Mouse (Mus musculus) midbrain, embryonic 16.5 days (tissue): ENCODE measurements around the gene Bmp7. TPM values are rescaled to one million over a fixed set of nuclear protein-coding genes. Genes with fewer than 3 reads are reported as not detected.
A peak's percentile ranks its signal among the peaks of the same experiment; 100 is the strongest.

Experiments
- ATAC-seq: fragments of 200-750 bp; cut with Nextera tagmentation; 2 replicates; pipeline ENCODE4 v1.8.0; 2017; ENCODE audit warnings: moderate TSS enrichment
- H3K27ac ChIP-seq: fragments of 300-500 bp; sonication (generic); 2 replicates; pipeline ENCODE4 v1.5.1; 2014; ENCODE audit warnings: mild to moderate bottlenecking, low read length, mixed read lengths
- H3K27me3 ChIP-seq: fragments of 300-500 bp; sonication (generic); 2 replicates; pipeline ENCODE4 v1.6.1; 2014; ENCODE audit warnings: low read depth, low read length, mixed read lengths; ENCODE audit not compliant: control insufficient read depth, insufficient read depth
- H3K36me3 ChIP-seq: fragments of 300-500 bp; sonication (generic); 2 replicates; pipeline ENCODE4 v1.6.1; 2014; ENCODE audit warnings: mild to moderate bottlenecking, low read length, moderate library complexity, mixed read lengths; ENCODE audit not compliant: control insufficient read depth, insufficient read depth
- H3K4me1 ChIP-seq: fragments of 300-500 bp; sonication (generic); 2 replicates; pipeline ENCODE4 v1.6.1; 2014; ENCODE audit warnings: mild to moderate bottlenecking, low read length, mixed read lengths; ENCODE audit not compliant: control insufficient read depth, insufficient read depth
- H3K4me2 ChIP-seq: fragments of 300-500 bp; sonication (generic); 2 replicates; pipeline ENCODE4 v1.6.1; 2014; ENCODE audit warnings: mild to moderate bottlenecking, low read length, mixed read lengths
- H3K4me3 ChIP-seq: fragments of 300-500 bp; sonication (generic); 2 replicates; pipeline ENCODE4 v1.5.1; 2014; ENCODE audit warnings: low read depth, mild to moderate bottlenecking, low read length, moderate library complexity, mixed read lengths
- H3K9ac ChIP-seq: fragments of 300-500 bp; sonication (generic); 2 replicates; pipeline ENCODE4 v1.6.1; 2014; ENCODE audit warnings: low read depth, low read length, mixed read lengths
- H3K9me3 ChIP-seq: fragments of 300-500 bp; sonication (generic); replicated peaks from 2 replicates; pipeline ENCODE4 v1.6.1; 2014; ENCODE audit warnings: mild to moderate bottlenecking, low read length, mixed read lengths; ENCODE audit not compliant: control insufficient read depth, poor library complexity, severe bottlenecking
- WGBS: fragments of 180-500 bp; shearing (Covaris S2); extraction: QIAGEN DNeasy Blood & Tissue Kit; methylation state at CpG from one replicate; pipeline ENCODE4 v1.1.7; 2014; 5-methylcytosine and 5-hydroxymethylcytosine counted together
- polyA plus RNA-seq: library from polyadenylated mRNA; unstranded; fragments of >200 nt; fragmentation: Nextera tagmentation; extraction: Ambion mirVana; gene quantifications from 2 replicates; pipeline ENCODE4 v1.2.1, GENCODE M21; 2015

The Bmp7 gene
- polyA plus RNA-seq, 1 experiment from 2014 or later, result 10.3 TPM

DNA sequence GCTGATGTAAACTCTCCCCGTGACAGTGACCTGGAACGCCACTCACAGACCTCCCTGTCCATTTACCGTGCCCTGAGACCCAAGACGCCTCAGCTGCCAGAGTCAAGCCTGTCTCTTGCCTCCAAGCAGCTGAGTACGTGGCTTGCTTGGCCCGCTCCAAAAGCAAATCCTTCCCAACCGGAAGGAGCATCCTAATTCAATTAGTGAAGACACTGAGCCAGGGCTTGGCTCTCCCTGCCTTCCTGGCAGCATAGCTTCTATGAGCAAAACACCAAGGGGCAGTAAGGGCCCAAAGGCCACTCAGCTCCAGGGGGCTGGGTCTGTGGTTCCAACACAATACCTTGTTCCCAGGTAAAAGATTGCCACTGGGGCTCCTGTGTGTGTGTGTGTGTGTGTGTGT is 34.6 kb upstream of the Bmp7 start:
- H3K4me3 ChIP-seq, result no peak overlapping the region
- H3K9me3 ChIP-seq, result no peaks in the 10 kb centered on the region
- H3K27me3 ChIP-seq, result no peaks in the 10 kb centered on the region
- ATAC-seq, result no peak
- H3K4me1 ChIP-seq, result peaks cover 13% of the 10 kb centered on the region; the same call in 1 of the 2 replicates
- no peak overlapping the region for H3K4me2 ChIP-seq
- no peaks in the 10 kb centered on the region for H3K36me3 ChIP-seq
- 31% methylated on average over 7 of the region's 7 CpGs for WGBS
- H3K9ac ChIP-seq, result no peak overlapping the region
- no peak overlapping the region for H3K27ac ChIP-seq

DNA sequence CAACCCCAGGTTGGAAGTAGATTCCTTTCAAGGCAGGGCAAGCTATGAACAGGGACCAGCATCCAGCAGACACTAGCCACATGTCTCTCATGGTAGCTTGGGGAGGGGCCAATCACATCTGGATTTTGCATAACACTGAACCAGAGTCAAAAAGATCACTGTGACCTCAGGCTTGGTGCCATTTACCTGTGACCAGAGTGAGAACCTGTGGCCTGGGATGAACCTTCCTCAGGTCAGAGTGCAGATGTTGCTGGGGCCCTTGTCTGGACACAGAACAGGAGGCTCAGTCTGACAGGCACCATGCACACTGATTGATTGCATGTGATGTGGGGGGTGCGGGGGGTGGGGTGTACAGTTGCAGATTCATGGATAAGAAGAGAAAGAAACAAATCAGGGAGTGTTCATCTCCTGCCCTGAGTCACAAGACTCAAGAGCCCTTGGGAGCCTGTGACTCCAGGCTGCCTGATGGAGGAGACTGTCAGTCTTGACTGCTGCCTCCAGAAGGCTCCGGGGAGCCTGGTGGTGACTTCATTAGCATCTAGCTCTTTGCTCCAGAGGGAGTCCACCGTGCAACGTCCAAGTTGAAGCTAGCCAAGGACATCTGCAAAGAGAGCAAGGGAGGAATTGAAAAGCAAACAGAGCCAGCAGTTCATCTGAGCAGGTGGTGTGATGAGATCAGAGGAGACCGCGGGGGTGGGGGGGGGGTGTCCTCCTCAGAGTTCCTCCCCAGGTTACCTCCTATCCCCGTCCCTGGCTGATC is 33.9 kb upstream of the Bmp7 start:
- 23% methylated on average over 7 of the region's 7 CpGs for WGBS
- Histone ChIP-seq H3K4me3 (no peak overlapping the region), H3K27ac (no peak overlapping the region), H3K9ac (no peak overlapping the region), H3K4me1 (peaks cover 13% of the 10 kb centered on the region; the same call in 1 of the 2 replicates), H3K9me3 (no peaks in the 10 kb centered on the region), H3K27me3 (no peaks in the 10 kb centered on the region), H3K4me2 (no peak overlapping the region), H3K36me3 (no peaks in the 10 kb centered on the region)
- no peak for ATAC-seq

DNA sequence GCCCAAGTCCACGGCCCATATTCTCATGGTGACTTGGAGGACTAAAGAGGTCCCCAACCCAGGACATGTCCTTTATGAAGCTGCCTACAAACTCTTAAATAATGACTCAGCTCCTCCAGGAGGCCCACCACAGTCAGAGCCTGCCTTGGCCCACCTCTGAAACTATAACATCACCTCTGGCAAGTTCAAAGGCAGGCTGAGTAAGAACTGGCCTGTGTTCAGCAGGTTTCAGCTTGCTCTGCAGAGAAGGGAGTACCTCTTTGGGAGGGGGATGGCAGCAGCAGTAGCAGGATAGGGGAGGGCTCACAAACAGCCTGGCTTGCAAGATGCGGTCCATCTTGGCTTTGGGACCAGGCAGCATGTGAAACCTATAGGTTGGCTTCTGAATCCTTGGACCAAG is 31.7 kb upstream of the Bmp7 start:
- Histone ChIP-seq H3K9ac (no peak overlapping the region), H3K27ac (no peak overlapping the region), H3K4me1 (peaks cover 3% of the 10 kb centered on the region; the same call in 1 of the 2 replicates), H3K4me2 (no peak overlapping the region), H3K9me3 (no peaks in the 10 kb centered on the region), H3K4me3 (no peak overlapping the region), H3K27me3 (no peaks in the 10 kb centered on the region), H3K36me3 (no peaks in the 10 kb centered on the region)
- ATAC-seq, result no peak
- WGBS, result 85% methylated on average over 2 of the region's 2 CpGs

DNA sequence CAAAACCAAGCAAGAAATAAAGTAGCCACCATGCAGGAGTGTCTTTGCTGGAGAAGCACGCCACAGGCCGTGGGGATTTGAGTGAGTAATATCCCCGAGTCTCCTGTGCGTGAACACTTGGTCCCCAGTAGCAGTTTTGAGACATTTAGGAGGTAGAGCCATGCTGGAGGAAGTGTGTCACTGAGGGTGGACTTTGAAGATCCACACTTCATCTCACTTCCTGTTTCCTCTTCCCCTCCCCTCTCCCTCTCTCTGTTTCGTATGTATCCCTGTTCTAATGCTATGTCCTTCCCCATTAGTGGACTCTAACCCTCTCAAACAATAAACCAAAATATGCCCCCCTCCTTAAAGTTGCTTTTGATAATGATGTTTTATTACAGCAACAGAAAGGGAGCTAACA is 26.4 kb upstream of the Bmp7 start:
- H3K27ac ChIP-seq, result no peak overlapping the region
- WGBS, result 89% methylated on average over 5 of the region's 5 CpGs
- H3K9me3 ChIP-seq, result no peaks in the 10 kb centered on the region
- H3K4me1 ChIP-seq, result no peaks in the 10 kb centered on the region
- ATAC-seq, result no peak
- no peak overlapping the region for H3K4me2 ChIP-seq
- no peak overlapping the region for H3K9ac ChIP-seq
- no peak overlapping the region for H3K4me3 ChIP-seq
- no peaks in the 10 kb centered on the region for H3K27me3 ChIP-seq
- H3K36me3 ChIP-seq, result no peaks in the 10 kb centered on the region

DNA sequence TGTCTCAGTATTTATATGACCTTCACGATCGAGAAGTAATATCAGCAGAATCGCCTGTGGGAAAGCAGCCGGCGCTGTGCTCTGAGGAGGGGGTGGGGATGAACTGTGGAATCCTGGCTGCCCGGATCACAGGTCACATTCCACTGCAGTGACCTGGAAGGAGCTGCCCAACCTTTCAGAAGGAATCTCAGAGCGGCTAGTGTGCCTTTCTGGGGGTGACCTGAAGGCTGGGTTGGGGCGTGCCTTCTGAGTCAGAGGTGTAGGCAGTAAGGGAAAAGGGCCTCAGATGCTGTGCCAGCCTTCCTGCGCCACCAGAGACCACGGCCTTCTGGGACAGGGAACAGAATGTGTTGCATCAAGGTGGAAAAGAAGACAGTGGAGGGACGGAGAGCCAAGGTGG is 25.1 kb upstream of the Bmp7 start:
- H3K9me3 ChIP-seq, result no peaks in the 10 kb centered on the region
- no peaks in the 10 kb centered on the region for H3K27me3 ChIP-seq
- H3K4me3 ChIP-seq, result no peak overlapping the region
- H3K27ac ChIP-seq, result no peak overlapping the region
- H3K4me1 ChIP-seq, result no peaks in the 10 kb centered on the region
- H3K9ac ChIP-seq, result no peak overlapping the region
- ATAC-seq, result no peak
- 43% methylated on average over 11 of the region's 11 CpGs for WGBS
- no peaks in the 10 kb centered on the region for H3K36me3 ChIP-seq
- no peak overlapping the region for H3K4me2 ChIP-seq

DNA sequence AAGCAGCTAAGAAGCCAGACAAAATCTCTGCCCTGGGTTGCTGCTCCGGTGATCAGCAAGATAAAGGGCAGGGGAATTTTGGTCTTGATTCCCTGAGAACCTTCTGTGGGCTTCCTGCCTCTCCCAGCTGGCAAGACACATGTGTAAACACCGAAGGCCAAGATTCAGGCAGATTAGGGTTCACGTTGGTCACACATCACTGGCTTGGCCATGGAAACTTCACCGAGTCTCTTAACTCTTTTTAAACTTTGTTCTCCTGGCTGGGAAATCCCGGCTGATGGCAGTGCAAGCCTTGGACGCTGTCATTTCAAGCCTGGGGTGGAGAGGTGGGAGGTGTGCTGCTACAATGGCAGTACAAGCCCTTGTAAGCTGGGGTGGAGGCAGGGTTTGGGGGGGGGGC is 21.1 kb upstream of the Bmp7 start:
- no peak overlapping the region for H3K27ac ChIP-seq
- WGBS, result 35% methylated on average over 6 of the region's 6 CpGs

DNA sequence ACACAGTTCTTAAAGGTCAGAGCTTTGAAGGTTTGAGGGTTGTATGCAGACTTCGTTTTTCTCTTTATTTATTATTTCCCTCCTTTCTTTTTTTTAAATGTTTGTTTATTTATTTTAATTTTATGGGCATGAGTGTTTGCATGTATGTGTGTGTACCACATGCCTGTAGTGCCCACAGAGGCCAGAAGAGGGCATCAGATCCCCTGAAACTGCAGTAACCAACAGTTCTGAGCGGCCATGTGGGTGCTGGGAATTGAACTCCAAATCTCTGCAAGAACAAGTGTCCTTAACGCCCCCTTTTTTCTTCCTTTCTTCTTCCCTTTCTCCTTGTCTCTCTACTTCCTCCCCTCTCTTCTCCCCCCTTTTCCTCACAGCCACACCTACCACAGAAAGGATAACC is 20.2 kb upstream of the Bmp7 start:
- ATAC-seq, result no peak
- Histone ChIP-seq H3K4me2 (no peak overlapping the region), H3K36me3 (no peaks in the 10 kb centered on the region), H3K27me3 (no peaks in the 10 kb centered on the region), H3K9ac (no peak overlapping the region), H3K4me3 (no peak overlapping the region), H3K4me1 (no peaks in the 10 kb centered on the region; the same call in 1 of the 2 replicates), H3K9me3 (peaks cover 5% of the 10 kb centered on the region; the same call in 1 of the 2 replicates), H3K27ac (no peak overlapping the region)
- 91% methylated on average over 3 of the region's 3 CpGs for WGBS

More for the DNA sequence above, 21.1 kb upstream of the Bmp7 start:
- Histone ChIP-seq H3K9me3 (0 out of 2 replicates have a peak, but pooled peaks cover 1% of the 10 kb centered on the region), H3K4me2 (no peak overlapping the region), H3K36me3 (no peaks in the 10 kb centered on the region), H3K4me1 (no peaks in the 10 kb centered on the region; the same call in 1 of the 2 replicates), H3K9ac (no peak overlapping the region), H3K4me3 (no peak overlapping the region), H3K27me3 (no peaks in the 10 kb centered on the region)
- no peak for ATAC-seq

DNA sequence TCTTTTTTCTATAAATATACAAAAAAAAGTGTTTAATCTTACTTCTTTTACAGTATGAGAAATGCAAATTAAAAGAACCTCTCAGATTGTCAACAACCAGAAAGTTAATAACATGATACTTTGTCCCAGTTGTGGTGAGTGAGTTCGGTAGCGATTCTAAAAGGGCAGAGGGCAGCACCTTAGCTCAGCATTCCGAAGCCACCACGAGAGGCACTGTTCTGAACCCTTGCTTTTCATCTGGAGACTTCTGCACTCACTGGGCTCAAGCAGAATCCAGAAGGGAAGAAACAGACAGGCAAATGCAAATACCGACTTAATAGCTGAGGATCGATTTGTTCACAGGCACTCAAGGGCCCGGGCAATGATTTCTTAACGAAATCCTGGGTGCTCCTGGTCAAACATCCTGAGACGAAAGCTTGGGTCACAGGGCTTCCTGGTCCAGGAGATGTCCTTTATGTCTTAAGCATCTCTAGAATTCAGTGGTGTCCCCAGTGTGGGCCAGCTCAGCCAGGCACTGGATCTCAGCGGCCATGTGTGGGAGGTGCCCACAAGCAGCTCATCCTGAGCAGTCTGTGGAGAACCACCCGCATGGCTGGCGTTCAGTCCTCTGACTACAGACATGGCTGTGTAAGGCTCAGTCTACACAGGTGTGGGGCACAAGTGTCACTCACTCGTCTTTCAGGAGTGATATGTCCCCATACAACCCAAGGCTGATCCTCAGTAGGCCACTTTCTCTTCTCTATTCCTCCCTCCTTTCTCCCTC is 19.1 kb upstream of the Bmp7 start:
- Histone ChIP-seq H3K9me3 (peaks cover 5% of the 10 kb centered on the region; the same call in 1 of the 2 replicates), H3K36me3 (no peaks in the 10 kb centered on the region), H3K4me2 (no peak overlapping the region), H3K27me3 (no peaks in the 10 kb centered on the region), H3K9ac (no peak overlapping the region), H3K4me3 (no peak overlapping the region), H3K4me1 (no peaks in the 10 kb centered on the region; the same call in 1 of the 2 replicates), H3K27ac (no peak overlapping the region)
- ATAC-seq, result no peak
- 51% methylated on average over 13 of the region's 13 CpGs for WGBS

DNA sequence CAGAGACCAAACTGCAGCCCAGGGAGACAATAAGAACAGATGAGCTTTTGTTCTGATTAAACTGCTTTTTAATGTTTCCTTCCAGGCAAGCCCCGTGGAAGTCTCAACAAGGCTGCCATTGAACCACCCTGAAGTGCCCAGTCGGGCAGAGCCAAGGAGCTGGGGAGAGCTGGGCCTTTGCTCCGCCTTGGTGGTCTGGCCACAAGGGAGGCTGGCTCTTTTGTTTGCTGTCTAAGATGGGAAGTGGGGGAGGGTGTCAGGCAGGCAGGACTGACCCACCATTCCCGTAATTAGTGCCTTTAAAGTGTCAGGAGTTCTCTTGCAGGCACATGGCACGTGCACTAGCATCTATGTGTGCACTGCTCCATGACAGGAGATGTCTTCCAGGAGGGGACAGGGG is 18.5 kb upstream of the Bmp7 start:
- H3K4me2 ChIP-seq, result no peak overlapping the region
- peaks cover 5% of the 10 kb centered on the region; the same call in 1 of the 2 replicates for H3K9me3 ChIP-seq
- WGBS, result 7% methylated on average over 5 of the region's 5 CpGs
- H3K9ac ChIP-seq, result no peak overlapping the region
- 0 out of 2 replicates have a peak, but pooled peaks have one; percentile 56 for ATAC-seq
- no peaks in the 10 kb centered on the region; the same call in 1 of the 2 replicates for H3K4me1 ChIP-seq
- no peak overlapping the region for H3K4me3 ChIP-seq
- no peak overlapping the region for H3K27ac ChIP-seq
- H3K27me3 ChIP-seq, result no peaks in the 10 kb centered on the region
- no peaks in the 10 kb centered on the region for H3K36me3 ChIP-seq
